Mouse (Mus musculus) CH12.LX (cell line): ENCODE results near the gene Hnrnpr.

ENCODE experiments used
- BHLHE40 ChIP-seq: IDR thresholded peaks from 2 replicates; pipeline ENCODE4 v1.6.1; 2011; ENCODE audit warnings: mild to moderate bottlenecking, low read depth, low read length, improper control_type of control experiment
- CHD1 ChIP-seq: IDR thresholded peaks from 2 replicates; pipeline ENCODE4 v1.6.1; 2012; ENCODE audit warnings: low read depth, low read length, improper control_type of control experiment, inconsistent platforms
- CTCF ChIP-seq, 2 experiments: IDR thresholded peaks in 1 of 2; conservative IDR thresholded peaks in 1 of 2; 2 replicates each; pipeline ENCODE4 v1.5.1; 2011 to 2012; ENCODE audit warnings: low read depth in 2 of 2, low read length in 2 of 2, improper control_type of control experiment in 1 of 2, inconsistent platforms in 1 of 2, mild to moderate bottlenecking in 1 of 2, moderate library complexity in 1 of 2
- ELF1 ChIP-seq: IDR thresholded peaks from 2 replicates; pipeline ENCODE4 v1.6.1; 2014; ENCODE audit warnings: low read depth, mild to moderate bottlenecking, inconsistent platforms, low read length, improper control_type of control experiment
- EP300 ChIP-seq: IDR thresholded peaks from 2 replicates; pipeline ENCODE4 v1.6.1; 2011; ENCODE audit warnings: low read length, improper control_type of control experiment
- MAFK ChIP-seq: IDR thresholded peaks from 2 replicates; pipeline ENCODE4 v1.6.1; 2011; ENCODE audit warnings: low read length, improper control_type of control experiment; ENCODE audit not compliant: insufficient replicate concordance
- PAX5 ChIP-seq: IDR thresholded peaks from 2 replicates; pipeline ENCODE4 v1.6.1; 2012; ENCODE audit warnings: low read length, inconsistent platforms, mixed read lengths
- POLR2A ChIP-seq: IDR thresholded peaks from 2 replicates; pipeline ENCODE4 v1.6.1; 2011; ENCODE audit warnings: low read depth, mild to moderate bottlenecking, improper control_type of control experiment, low read length
- RCOR1 ChIP-seq: conservative IDR thresholded peaks from 2 replicates; pipeline ENCODE4 v1.6.1; 2012; ENCODE audit warnings: low read depth, mild to moderate bottlenecking, inconsistent platforms, low read length, improper control_type of control experiment
- USF1 ChIP-seq: IDR thresholded peaks from 2 replicates; pipeline ENCODE4 v1.6.1; 2014; ENCODE audit warnings: low read depth, mild to moderate bottlenecking, inconsistent platforms, low read length, improper control_type of control experiment
- ZMIZ1 ChIP-seq: IDR thresholded peaks from 2 replicates; pipeline ENCODE4 v1.6.1; 2012; ENCODE audit warnings: low read depth, mild to moderate bottlenecking, inconsistent platforms, low read length, improper control_type of control experiment

GRCm38 (mm10) chr4:136289918-136290780 is 20.6 kb upstream of the Hnrnpr start:
- TF ChIP-seq RCOR1 (no peak), CTCF (conservative IDR thresholded peaks at IDR 0.05 in 1 of 2, IDR thresholded peaks at IDR 0.05 in 1 of 2; ENCODE audit: low read depth in 2 of 2, low read length in 2 of 2) (no peak), EP300 (no peak), CHD1 (no peak), BHLHE40 (no peak), ELF1 (no peak), MAFK (no peak), USF1 (no peak), POLR2A (no peak), PAX5 (no peak), ZMIZ1 (no peak)
